Mouse (Mus musculus) adrenal gland, postnatal 14 days (tissue): Measurements from ENCODE around the gene Ssx2ip. TPM values are rescaled to one million over a fixed set of nuclear protein-coding genes. Genes with fewer than 3 reads are reported as not detected.
A peak's percentile ranks its signal among the peaks of the same experiment; 100 is the strongest.

Source experiments
- DNase-seq: peaks from one replicate; pipeline ENCODE4 v3.0.0; 2021; ENCODE audit warnings: mixed read lengths
- long read RNA-seq, 2 experiments: library from polyadenylated mRNA; stranded (forward); transcript quantifications; one replicate each; pipeline ENCODE4 v2.0.0; 2021
- total RNA-seq: library from RNA; stranded (reverse); gene quantifications from 2 replicates; pipeline ENCODE4 v1.2.3, GENCODE M21; 2021

The Ssx2ip gene
- 10.4 and 10.5 TPM in 2 replicates for total RNA-seq
- long read RNA-seq, experiment 1, partial matches to known transcripts, result 1 of 26 reads
- long read RNA-seq, experiment 1, other reads (novel, unspliced or antisense), result 17 of 26 reads
- long read RNA-seq, experiment 2, partial matches to known transcripts, result 0 of 21 reads
- long read RNA-seq, experiment 2, other reads (novel, unspliced or antisense), result 16 of 21 reads

GRCm38 (mm10) chr3:146404311-146405201 is at the start of gene Ssx2ip:
Gene Ssx2ip, plus strand, starts transcription at chr3:146404642.
- peak; percentile 100 for DNase-seq

- peak; percentile 12 for DNase-seq
These were observed 49.3 kb upstream of the Ssx2ip start for GRCm38 (mm10) chr3:146355146-146355545.

GRCm38 (mm10) chr3:146365471-146365870 is 39.0 kb upstream of the Ssx2ip start:
- no peak for DNase-seq

- no peak for DNase-seq
These were observed 37.4 kb upstream of the Ssx2ip start for GRCm38 (mm10) chr3:146367058-146367457.

GRCm38 (mm10) chr3:146370553-146371095 is 33.8 kb upstream of the Ssx2ip start:
- DNase-seq, result no peak

- peak; percentile 24 for DNase-seq
These were observed 33.2 kb upstream of the Ssx2ip start for GRCm38 (mm10) chr3:146371201-146371600.

GRCm38 (mm10) chr3:146374596-146375175 is 29.8 kb upstream of the Ssx2ip start:
- no peak for DNase-seq

- no peak for DNase-seq
These were observed 29.2 kb upstream of the Ssx2ip start for GRCm38 (mm10) chr3:146375224-146375657.

- no peak for DNase-seq
These were observed 27.9 kb upstream of the Ssx2ip start for GRCm38 (mm10) chr3:146376337-146377130.

GRCm38 (mm10) chr3:146377216-146377615 is 27.2 kb upstream of the Ssx2ip start:
- no peak for DNase-seq

GRCm38 (mm10) chr3:146378753-146379152 is 25.7 kb upstream of the Ssx2ip start:
- no peak for DNase-seq

GRCm38 (mm10) chr3:146379740-146380466 is 24.5 kb upstream of the Ssx2ip start:
- no peak for DNase-seq

- no peak for DNase-seq
These were observed 23.6 kb upstream of the Ssx2ip start for GRCm38 (mm10) chr3:146380874-146381273.

GRCm38 (mm10) chr3:146381471-146381870 is 23.0 kb upstream of the Ssx2ip start:
- no peak for DNase-seq

- DNase-seq, result no peak
These were observed 17.6 kb upstream of the Ssx2ip start for GRCm38 (mm10) chr3:146386800-146387199.

- DNase-seq, result no peak
These were observed 11.7 kb upstream of the Ssx2ip start for GRCm38 (mm10) chr3:146392656-146393321.

- DNase-seq, result no peak
These were observed 10.8 kb upstream of the Ssx2ip start for GRCm38 (mm10) chr3:146393641-146394100.

GRCm38 (mm10) chr3:146396256-146396655 is 8.2 kb upstream of the Ssx2ip start:
- no peak for DNase-seq

- no peak for DNase-seq
These were observed 7.5 kb upstream of the Ssx2ip start for GRCm38 (mm10) chr3:146396934-146397333.

- no peak for DNase-seq
These were observed 6.6 kb upstream of the Ssx2ip start for GRCm38 (mm10) chr3:146397847-146398246.

GRCm38 (mm10) chr3:146399203-146399602 is 5.2 kb upstream of the Ssx2ip start:
- no peak for DNase-seq
